Mouse (Mus musculus) heart, adult 8-10 months (tissue): ENCODE measurements around the gene Myh7. TPM values are rescaled to one million over a fixed set of nuclear protein-coding genes. Genes with fewer than 3 reads are reported as not detected.
"Not testable (repeated sequence)": the region's sequence is repeated elsewhere in the genome, so short reads cannot be mapped to it uniquely, and the experiment has no call there.

Experiments used
- DNase-seq: peaks from one replicate; pipeline ENCODE4 v3.0.0; 2022; ENCODE audit warnings: low spot score
- total RNA-seq, 4 experiments: library from RNA; stranded (reverse); gene quantifications; 2 replicates each; pipeline ENCODE4 v1.2.4; 2022

Gene Myh7
- total RNA-seq, 4 experiments from 2014 or later: 1,453 to 2,519 (median 2,136) TPM

DNA sequence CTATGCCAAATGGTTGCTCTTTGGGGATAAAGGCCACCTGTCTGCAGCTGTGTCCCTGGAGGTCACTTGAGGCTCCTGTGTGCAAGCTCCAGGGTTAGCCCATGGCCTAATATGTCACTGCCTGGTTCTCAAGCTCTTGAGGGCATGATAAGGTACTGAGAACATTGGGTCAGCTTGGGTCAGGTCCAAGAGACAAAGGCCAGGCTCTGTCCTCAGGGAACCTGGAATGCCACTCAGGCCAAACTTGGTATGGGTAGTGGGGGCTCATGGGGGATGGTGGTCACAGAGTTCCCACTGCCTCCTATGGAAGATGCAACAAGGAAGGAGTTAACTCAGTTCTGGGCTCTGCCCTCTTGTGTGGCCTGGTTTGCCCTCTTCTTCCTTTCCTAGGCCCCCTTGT, 26.1 kb downstream of the Myh7 start:
- DNase-seq: peak; percentile 78

DNA sequence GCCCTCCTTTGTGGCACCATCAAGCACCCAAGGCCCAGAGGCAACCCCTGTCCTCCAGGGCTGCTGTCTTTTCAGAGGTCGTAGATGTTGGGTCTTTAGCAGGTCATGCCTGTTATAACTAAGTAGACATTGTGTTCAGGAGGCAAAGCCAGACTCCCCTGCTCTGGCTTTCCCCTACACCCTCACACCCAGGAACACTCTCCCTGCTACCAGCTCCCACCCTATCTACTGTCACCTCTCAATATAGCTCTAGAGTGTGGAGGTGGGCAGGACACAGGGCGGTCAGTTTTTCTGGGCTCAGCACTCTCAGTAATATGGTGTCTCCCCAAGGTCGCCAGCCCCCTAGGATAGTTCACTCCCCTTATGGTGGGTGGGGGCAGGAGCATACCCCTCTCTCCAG, 26.6 kb downstream of the Myh7 start:
- DNase-seq: peak; percentile 52

DNA sequence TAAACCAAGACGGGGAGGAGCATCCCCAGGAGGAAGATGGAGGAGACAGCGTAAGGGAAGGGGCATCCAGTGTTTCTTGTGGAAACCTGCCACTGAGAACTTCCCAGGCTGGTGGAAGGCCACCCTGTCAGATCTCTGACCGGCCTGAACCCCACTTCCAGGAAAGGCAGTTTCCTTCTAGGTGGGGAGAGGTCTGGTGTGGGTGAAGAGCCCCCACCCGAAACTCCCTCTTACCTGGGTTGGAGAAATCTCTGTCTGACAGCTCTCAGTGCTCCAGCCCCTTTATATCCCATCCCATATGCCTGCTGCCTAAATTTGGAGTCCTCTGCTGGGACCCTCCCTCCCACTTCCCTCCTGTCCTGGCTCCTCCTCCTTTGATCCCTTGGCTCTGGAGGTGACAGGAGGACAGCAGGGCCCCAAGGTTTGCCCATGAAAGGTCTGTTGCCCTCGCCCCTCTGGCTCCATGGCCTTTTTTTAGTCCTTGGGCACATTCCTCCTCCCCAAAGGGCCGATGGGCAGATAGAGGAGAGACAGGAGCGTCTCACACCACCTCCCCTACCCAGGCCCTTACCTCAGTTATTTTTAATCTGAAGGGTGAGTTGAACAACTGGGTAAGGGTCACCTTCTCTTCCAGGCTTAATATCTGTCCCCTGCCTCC, 28.0 kb downstream of the Myh7 start, which contains the start of gene Myh6:
Gene Myh6, minus strand, starts transcription at position 608 of the 658 bp plus-strand sequence.
- peak; percentile 67 for DNase-seq

DNA sequence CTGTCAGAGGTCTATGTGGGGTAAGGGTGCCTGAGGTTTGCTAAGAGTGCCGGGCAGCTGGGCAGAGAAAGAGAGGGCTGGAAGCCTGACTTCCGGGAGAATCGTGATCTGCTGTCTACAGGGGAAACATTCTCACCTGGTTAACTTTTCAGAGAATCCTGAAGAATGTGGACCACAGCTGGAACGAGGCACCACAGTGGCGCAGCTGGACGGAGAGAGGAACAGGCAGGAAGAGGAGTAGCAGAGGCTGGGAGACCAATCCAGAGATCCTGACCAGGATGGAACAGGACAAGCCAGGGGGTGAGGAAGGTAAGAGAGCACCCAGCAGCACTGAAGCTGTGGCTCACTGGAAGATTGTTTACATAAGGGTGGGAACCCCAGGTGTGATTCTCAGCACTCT, 28.8 kb downstream of the Myh7 start:
- no peak for DNase-seq

DNA sequence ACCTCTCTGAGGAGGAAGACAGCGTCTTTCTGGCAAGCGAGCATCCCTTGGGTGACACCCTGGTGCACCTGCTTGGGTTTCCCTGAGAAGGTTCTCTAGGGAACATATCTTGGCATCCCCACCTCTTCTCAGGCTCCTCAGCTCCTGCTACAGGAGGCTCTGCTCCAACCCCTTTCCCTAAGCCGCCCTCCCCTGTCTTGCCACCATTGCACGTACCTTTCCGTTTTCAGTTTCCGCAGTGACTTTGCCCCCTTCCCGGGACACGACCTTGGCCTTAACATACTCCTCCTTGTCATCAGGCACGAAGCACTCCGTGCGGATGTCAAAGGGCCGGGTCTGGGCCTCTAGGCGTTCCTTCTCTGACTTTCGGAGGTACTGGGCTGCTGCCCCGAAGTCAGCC, 29.4 kb downstream of the Myh7 start:
- no peak for DNase-seq

DNA sequence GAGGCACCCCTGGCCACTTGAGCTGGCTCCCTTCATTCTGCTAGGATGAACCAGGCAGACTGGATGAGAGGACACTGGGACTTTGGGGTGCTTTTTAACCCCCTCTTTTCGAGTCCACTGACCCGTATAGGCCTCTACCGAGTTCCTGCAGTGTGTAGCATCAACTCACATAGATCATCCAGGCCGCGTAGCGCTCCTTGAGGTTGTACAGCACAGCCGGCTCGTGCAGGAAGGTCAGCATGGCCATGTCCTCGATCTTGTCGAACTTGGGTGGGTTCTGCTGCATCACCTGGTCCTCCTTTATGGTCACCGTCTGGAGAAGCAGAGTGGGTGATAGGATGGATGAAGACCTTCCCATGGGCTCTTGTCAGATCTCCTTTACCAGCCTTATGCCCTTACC, 30.7 kb downstream of the Myh7 start:
- no peak for DNase-seq

DNA sequence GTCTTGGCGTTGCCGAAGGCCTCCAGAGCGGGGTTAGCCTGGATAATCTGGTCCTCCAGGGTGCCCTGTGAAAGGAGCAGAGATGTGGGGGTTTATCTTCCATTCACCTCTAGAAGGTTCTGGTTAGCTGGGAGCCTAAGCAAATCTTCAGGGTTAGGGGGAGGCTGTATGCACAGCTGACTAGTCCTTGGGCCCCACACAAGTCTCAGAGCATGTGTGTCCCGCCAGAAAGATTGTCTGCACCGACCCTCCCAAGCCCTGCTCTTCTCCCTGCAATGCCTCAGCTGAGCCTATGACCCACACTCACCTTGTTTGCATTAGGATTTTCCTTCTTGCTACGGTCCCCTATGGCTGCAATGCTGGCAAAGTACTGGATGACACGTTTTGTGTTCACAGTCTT, 31.7 kb downstream of the Myh7 start:
- DNase-seq: no peak

DNA sequence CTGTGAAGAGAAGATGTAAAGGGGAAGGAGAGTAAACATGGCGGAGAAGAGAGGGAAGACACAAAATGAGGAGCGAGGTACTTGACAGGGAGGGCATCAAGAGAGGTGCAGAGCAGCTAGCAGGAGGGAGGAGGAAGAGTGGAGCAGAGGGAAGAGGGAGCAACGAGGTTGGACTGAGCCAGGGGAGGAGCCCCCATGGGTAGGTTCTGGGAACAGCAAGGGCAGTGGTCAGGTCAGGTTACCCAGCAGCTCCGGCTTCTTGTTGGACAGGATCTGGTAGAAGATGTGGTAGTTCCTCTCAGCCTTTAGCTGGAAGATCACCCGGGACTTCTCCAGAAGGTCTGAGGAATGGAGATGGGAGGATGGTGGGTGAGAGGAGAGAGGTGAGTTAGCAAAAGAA, 32.9 kb downstream of the Myh7 start:
- no peak for DNase-seq

DNA sequence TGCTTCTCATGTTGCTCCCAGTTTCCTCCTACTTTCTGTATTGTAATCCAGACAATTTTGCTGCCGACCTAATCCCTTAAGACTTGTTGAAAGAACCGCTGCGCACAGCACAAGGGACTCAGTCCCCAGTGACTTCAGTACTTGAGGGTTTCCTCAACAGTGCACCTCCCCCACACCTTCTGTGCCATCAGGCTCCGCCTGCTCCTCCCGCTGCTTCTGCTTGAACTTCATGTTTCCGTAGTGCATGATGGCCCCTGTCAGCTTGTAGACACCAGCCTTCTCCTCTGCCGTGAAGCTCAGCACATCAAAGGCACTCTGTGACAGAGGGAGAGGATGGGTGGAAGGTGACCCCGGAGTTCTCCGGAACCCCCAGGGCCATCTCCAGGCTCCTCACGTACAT, 33.7 kb downstream of the Myh7 start:
- DNase-seq: no peak

DNA sequence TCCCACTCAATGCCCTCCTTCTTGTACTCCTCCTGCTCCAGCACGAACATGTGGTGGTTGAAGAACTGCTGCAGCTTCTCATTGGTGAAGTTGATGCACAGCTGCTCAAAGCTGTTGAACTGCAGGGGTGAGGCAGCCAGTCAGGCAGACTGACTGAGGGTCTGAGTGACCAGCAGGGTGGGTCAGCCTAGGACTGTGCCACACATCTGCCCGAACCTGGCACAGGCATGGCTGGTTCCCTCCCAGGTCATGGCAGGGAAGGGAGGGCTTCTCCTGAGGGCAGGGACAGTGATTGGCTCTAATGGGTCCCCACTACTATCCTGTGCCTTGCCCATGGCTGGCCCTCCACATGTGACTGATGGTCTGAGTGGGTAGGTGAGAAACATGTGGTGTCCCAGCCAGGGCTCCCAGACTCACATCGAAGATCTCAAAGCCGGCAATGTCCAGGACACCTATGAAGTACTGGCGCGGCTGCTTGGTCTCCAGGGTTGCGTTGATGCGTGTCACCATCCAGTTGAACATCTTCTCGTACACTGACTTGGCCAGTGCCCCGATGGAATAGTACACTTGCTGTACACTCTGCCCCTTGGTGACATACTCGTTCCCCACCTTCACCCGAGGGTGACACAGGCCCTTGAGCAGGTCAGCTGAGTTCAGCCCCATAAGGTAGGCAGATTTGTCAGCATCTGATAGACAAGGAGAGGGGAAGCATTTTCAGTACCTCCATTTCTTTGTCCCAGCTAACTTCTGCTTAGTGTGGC, 34.4 kb downstream of the Myh7 start:
- not testable (repeated sequence) for DNase-seq

DNA sequence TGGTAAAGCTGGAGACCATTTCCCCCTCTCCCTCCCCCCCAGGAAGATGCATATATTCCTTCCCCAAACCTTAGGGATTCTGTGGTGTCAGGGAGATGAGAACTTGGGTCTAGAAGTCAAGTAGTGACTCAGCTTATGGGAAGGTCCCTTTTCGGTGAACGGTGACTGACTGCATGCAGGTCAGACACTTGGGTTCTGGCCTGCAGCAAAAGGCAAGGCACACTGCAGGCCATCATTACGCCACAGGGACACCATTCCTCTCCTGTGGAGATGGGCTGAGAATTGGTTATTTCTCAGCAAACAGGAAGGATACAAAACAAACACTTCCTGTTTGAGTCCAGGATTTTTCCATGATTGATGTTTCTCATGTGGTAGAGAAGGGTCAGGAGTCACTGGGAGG, 35.2 kb downstream of the Myh7 start:
- DNase-seq: no peak

DNA sequence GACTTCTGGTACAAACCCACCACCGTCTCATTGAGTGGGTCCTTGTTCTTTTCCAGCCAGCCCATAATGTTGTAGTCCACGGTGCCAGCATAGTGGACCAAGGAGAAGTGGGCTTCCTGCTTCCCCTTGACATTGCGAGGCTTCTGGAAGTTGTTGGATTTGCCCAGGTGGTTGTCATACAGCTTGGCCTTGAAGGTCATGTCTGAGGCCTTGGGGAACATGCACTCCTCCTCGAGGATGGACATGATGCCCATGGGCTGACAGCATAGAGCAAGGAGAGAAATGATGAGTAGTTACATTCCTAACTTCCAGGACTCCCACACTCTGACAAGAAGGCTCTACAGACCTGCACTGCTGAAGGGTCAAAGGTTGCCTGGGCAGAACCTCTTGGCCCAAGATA, 35.9 kb downstream of the Myh7 start:
- no peak for DNase-seq

DNA sequence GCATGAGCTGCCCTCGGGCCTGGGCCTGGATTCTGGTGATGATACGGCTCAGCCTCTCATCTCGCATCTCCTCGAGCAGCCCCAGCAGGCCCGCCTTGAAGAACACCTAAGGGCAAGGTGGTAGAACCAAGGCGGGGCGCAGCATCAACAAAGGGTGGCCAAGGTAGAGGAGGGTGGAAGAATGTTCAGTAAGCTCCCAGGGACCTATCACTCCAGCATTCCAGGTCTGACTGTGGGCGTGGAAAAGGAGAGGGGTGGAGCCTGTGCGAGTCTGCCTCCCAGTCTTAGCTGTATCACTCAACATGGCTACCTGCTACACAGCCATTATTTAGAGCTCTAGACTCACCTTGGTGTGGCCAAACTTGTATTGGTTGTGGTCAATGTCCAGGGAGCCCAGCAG, 37.9 kb downstream of the Myh7 start:
- no peak for DNase-seq

DNA sequence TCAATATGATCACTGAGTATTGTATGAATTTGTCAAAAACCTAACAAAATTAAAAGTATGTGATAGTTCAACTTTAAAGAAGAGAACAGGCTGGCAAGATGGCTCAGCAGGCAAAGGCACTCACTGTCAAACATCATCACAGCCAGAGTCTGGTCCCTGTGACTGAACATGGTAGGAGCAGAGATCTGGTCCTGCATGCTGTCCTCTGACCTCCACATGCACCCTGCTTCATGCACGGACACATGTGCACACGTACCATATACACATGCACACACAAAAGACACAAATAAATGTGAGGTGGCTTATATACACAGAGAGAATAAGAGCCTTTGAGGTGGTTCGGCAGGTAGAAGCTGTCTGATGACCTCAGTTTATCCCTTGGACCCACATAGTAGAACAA, 38.9 kb downstream of the Myh7 start:
- no peak for DNase-seq

DNA sequence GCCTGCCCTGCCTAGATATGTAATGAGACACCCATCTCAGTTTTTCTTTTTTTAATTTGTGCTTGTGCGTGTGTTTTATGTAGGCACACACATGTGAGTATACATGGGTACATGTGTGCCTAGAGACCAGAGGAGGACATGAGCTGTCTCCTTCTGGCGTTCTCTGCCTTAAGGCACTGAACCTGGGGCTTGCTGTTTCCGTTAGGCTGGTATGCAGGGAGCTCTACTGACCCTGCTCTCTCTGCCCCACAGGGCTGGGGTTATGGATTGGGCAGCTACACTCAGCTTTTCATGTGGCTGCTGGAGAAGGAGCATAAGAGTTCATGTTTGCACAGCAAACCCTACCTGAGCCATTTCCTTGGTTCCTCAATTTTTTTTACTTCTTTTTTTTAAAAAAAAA, 40.0 kb downstream of the Myh7 start:
- DNase-seq: no peak

DNA sequence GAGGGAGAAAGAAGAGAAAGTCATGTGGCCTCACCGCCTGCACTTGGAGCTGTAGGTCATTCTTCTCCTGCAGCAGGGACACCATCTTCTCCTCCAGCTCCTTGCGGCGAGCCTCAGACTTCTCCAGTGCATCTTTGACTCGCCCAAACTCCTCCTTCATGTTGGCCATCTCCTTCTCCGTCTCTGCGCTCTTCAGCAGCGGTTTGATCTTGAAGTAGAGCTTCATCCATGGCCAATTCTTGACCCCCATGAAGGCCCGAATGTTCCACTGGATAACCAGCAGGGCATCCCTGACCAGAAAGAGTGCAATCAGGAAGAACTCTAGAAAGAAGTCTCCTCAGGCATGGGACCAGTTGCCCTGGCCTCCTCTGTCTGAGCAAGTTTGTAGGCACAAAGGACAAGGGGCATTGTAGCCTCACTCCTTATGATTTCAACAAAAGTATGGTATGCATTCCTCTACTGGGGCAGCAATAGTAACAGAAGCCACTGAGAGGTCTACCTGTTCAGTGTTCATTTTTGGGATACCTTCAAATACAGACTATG, 40.7 kb downstream of the Myh7 start:
- DNase-seq: no peak

DNA sequence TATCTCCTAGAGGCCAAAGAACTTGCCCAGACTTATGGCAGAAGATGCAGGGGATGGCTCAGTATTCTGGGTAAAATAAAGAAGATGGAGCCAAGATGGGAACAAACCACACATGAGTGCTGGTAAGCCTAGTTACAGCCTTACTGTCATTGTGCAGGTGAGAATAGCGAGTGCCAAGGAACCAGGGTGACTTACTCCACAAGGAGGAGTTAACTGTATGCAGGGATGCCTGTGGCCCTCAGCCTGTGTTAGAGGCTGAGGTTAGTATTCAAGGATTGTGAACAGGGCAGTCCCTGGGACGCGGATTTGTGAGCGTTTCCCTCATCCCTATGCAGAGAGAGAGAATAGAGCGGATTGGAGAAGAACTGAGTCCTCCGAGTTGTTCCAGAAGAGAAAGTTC, 42.8 kb downstream of the Myh7 start:
- DNase-seq: no peak

DNA sequence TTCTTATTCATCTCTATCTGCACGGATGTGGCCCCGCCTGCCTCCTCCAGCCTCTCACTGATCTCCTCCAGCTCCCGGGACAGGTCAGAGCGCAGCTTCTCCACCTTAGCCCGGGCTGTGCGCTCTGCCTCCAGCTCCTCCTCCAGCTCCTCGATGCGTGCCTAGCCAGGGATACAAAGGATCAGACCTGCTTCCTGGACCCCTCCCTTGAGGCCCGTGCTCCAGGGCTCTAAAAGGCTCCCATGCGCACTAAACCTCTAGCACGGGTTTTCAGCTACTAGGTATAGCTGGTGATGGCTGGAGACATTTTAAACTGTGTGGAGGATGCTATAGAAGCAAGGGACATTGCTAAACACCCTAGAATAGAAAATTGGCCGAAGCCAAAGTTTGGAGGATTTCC, 43.9 kb downstream of the Myh7 start:
- no peak for DNase-seq

DNA sequence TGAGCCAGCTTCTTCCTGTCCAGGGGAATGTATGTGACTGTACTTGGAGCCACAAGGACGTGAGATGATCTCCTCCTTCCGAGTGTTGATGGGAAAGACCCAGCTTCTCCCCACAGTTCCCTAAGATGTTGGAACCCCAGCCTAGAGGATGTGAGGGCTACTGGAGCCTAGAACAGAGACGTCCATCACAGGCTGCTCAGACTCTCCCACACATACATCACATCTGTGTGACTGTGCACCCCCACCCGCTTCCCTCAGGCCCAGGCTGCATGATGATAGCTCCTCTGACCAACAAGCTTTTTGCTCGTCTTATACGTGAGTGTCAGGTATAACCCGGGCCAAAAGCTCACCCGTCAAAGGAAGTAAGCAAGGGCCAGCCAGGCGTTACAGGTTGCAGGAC, 45.6 kb downstream of the Myh7 start:
- no peak for DNase-seq

DNA sequence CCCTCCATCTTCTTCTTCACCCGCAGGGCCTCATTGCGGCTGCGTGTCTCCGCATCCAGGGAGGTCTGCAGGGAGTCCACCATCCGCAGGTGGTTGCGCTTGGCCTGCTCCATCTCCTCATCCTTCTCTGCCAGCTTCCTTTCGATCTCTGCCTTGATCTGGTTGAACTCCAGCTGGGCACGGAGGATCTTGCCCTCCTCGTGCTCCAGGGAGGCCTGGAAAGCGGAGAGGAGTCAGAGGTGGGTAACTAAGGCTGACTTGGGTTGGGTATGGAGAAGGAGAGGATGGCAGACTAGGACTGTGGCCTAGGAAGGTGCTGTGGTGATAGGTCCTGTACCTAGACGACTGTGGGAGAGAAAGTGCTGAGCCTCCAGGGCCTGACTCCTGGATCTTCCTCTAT, 47.4 kb downstream of the Myh7 start:
- not testable (repeated sequence) for DNase-seq

DNA sequence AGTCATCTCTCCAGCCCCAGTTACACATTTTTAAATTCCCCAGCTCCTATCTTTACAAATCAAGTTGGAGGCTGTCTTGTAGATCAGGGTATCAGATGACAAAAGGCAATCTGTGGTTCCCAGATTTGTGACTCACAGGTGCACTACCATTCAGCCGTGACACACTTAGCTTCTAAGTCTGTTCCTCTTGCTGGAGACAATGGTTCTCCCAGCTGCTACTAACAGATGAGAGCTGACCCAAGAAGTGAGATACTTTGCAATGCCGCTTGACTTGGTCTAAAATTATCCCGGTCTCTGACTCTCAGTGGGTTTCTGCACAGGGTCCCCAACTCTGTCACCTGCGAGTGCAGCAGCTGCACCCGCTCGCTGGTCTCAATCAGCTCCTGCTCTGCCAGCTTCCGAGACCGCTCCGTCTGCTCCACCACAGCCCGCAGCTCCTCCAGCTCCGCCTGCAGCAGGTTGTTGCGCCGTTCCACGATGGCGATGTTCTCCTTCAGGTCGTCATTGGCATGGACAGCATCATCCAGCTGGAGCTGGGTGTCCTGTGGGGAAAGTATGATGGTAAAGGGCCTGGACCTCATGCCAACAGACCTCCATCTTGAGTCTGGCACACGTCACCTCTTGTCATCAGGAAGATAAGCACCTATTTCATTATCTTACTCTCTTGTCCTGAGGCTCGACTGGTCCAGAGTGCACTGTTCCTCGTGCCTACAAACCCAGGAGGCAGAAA, 48.3 kb downstream of the Myh7 start:
- no peak for DNase-seq

DNA sequence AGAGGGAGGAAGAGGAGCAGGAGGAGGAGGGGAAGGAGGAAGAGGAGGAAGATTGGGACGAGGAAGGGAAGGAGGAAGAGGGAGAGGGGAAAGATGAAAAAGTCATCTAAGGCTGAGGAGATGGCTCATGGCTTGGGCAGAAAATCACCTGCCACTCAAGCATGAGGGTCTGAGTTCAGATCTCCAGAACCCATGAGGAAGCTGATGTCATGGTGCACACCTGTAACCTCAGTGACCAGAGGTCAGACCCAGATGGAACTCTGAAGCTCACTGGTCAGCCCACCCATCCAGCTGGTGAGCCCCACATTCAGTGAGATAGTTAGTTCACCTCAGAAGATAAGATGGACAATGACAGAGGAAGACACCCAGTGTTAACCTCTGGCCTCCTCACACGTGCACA, 49.5 kb downstream of the Myh7 start:
- DNase-seq: no peak

DNA sequence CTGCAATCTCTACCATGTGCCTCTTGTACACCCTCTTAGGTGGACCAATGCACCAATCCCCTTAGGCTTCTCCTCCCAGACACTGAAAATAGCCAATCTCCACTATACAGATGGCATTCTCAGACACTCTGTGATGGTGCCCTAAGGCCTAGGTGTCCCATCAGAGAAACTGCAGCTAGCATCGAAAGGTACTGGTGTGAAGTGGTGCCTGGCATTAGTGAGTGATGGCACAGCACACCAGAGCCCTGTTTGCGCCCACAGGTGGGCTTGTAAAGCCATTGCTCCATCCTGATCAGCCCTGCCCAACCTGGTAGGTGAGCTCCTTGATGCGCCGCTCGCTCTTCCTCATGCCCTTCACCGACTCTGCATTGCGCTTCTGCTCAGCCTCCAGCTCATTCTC, 50.5 kb downstream of the Myh7 start:
- DNase-seq: no peak
